Mouse (Mus musculus): ENCODE measurements at regions not wholly inside any gene's neighbourhood (a gene's known extent, or its start where the extent isn't known, plus 50 kb on each side); places are given as distances from the start of the nearest gene placed in this dataset.

GRCm38 (mm10) chr2:169033181-169033580 lies 77.8 kb upstream of the Zfp64 start:
- Histone ChIP-seq H3K27me3 (ENCODE audit: control insufficient read depth in 1 of 2, insufficient read depth in 2 of 2, low read length in 2 of 2) (no peaks in the 10 kb centered on the region), H3K9ac (ENCODE audit: control insufficient read depth, low read depth, low read length, poor library complexity, severe bottlenecking) (no peak overlapping the region), H3K4me1 (ENCODE audit: control insufficient read depth in 1 of 2, insufficient read depth in 2 of 2, low read length in 2 of 2) (no peaks in the 10 kb centered on the region), H3K4me3 (ENCODE audit: control insufficient read depth in 1 of 2, insufficient read depth in 1 of 2, low read depth in 2 of 2, low read length in 2 of 2) (no peak overlapping the region), H3K36me3 (ENCODE audit: control insufficient read depth in 1 of 2, insufficient read depth in 2 of 2, low read length in 2 of 2) (no peaks in the 10 kb centered on the region), H3K9me3 (replicated peaks; ENCODE audit: insufficient read depth, low read length) (no peaks in the 10 kb centered on the region), H3K27ac (ENCODE audit: control insufficient read depth, low read depth, low read length) (no peak overlapping the region), H3K79me2 (ENCODE audit: control insufficient read depth, insufficient read depth, low read length, poor library complexity) (no peaks in the 10 kb centered on the region)
- TF ChIP-seq EP300 (IDR thresholded peaks at IDR 0.05; ENCODE audit: low read depth in 1 of 2, low read length in 2 of 2) (no peak), RCOR1 (IDR thresholded peaks at IDR 0.05; ENCODE audit: low read depth, low read length) (no peak), USF1 (IDR thresholded peaks at IDR 0.05; ENCODE audit: low read depth, low read length) (no peak), USF2 (IDR thresholded peaks at IDR 0.05; ENCODE audit: borderline replicate concordance in 1 of 2, insufficient read depth in 1 of 2, low read depth in 1 of 2, low read length in 2 of 2) (no peak), POLR2AphosphoS5 (IDR thresholded peaks at IDR 0.05; ENCODE audit: borderline replicate concordance, low read depth, low read length) (no peak), MAFK (IDR thresholded peaks at IDR 0.05; ENCODE audit: borderline replicate concordance, low read depth, low read length) (no peak), HCFC1 (IDR thresholded peaks at IDR 0.05; ENCODE audit: low read depth, low read length) (no peak), ETS1 (IDR thresholded peaks at IDR 0.05; ENCODE audit: low read depth, low read length) (no peak)
- no peak for DNase-seq (ENCODE audit: low read depth, low spot score)

- H3K36me3 ChIP-seq (ENCODE audit: control insufficient read depth in 1 of 2, insufficient read depth in 2 of 2, low read length in 2 of 2) = no peaks in the 10 kb centered on the region
- H3K9me3 ChIP-seq (replicated peaks; ENCODE audit: insufficient read depth, low read length) = no peaks in the 10 kb centered on the region
- H3K9ac ChIP-seq (ENCODE audit: control insufficient read depth, low read depth, low read length, poor library complexity, severe bottlenecking) = no peak overlapping the region
- no peaks in the 10 kb centered on the region for H3K4me1 ChIP-seq (ENCODE audit: control insufficient read depth in 1 of 2, insufficient read depth in 2 of 2, low read length in 2 of 2)
- no peaks in the 10 kb centered on the region for H3K27me3 ChIP-seq (ENCODE audit: control insufficient read depth in 1 of 2, insufficient read depth in 2 of 2, low read length in 2 of 2)
- no peak overlapping the region for H3K27ac ChIP-seq (ENCODE audit: control insufficient read depth, low read depth, low read length)
- H3K4me3 ChIP-seq (ENCODE audit: control insufficient read depth in 1 of 2, insufficient read depth in 1 of 2, low read depth in 2 of 2, low read length in 2 of 2) = no peak overlapping the region
- DNase-seq (ENCODE audit: low read depth, low spot score) = no peak
- TF ChIP-seq MAZ (IDR thresholded peaks at IDR 0.05; ENCODE audit: low read depth, low read length) = no peak
- no peaks in the 10 kb centered on the region for H3K79me2 ChIP-seq (ENCODE audit: control insufficient read depth, insufficient read depth, low read length, poor library complexity)
Observed at GRCm38 (mm10) chr2:169028531-169029114, 73.2 kb upstream of the Zfp64 start.

- Histone ChIP-seq H3K4me3 (ENCODE audit: control insufficient read depth in 1 of 2, insufficient read depth in 1 of 2, low read depth in 2 of 2, low read length in 2 of 2) (no peak overlapping the region), H3K27ac (ENCODE audit: control insufficient read depth, low read depth, low read length) (no peak overlapping the region), H3K9me3 (replicated peaks; ENCODE audit: insufficient read depth, low read length) (no peaks in the 10 kb centered on the region), H3K36me3 (ENCODE audit: control insufficient read depth in 1 of 2, insufficient read depth in 2 of 2, low read length in 2 of 2) (no peaks in the 10 kb centered on the region), H3K4me1 (ENCODE audit: control insufficient read depth in 1 of 2, insufficient read depth in 2 of 2, low read length in 2 of 2) (no peaks in the 10 kb centered on the region), H3K9ac (ENCODE audit: control insufficient read depth, low read depth, low read length, poor library complexity, severe bottlenecking) (no peak overlapping the region), H3K79me2 (ENCODE audit: control insufficient read depth, insufficient read depth, low read length, poor library complexity) (no peaks in the 10 kb centered on the region), H3K27me3 (ENCODE audit: control insufficient read depth in 1 of 2, insufficient read depth in 2 of 2, low read length in 2 of 2) (no peaks in the 10 kb centered on the region)
- TF ChIP-seq ZC3H11A (IDR thresholded peaks at IDR 0.05; ENCODE audit: low read depth, low read length) (no peak), E2F4 (IDR thresholded peaks at IDR 0.05; ENCODE audit: borderline replicate concordance, low read depth, low read length) (no peak), CTCF (IDR thresholded peaks at IDR 0.05 in 2 of 3, conservative IDR thresholded peaks at IDR 0.05 in 1 of 3; ENCODE audit: control insufficient read depth in 1 of 3, insufficient read depth in 1 of 3, low read depth in 2 of 3, low read length in 3 of 3, poor library complexity in 1 of 3, severe bottlenecking in 1 of 3) (no peak), JUND (IDR thresholded peaks at IDR 0.05; ENCODE audit: low read depth, low read length) (no peak), RAD21 (IDR thresholded peaks at IDR 0.05; ENCODE audit: low read depth, low read length) (no peak), USF2 (IDR thresholded peaks at IDR 0.05; ENCODE audit: borderline replicate concordance in 1 of 2, insufficient read depth in 1 of 2, low read depth in 1 of 2, low read length in 2 of 2) (no peak), GATA1 (IDR thresholded peaks at IDR 0.05; ENCODE audit: low read depth, low read length) (no peak), MYB (IDR thresholded peaks at IDR 0.05; ENCODE audit: low read depth, low read length) (no peak), RCOR1 (IDR thresholded peaks at IDR 0.05; ENCODE audit: low read depth, low read length) (no peak), CHD1 (IDR thresholded peaks at IDR 0.05; ENCODE audit: low read depth, low read length) (no peak)
- DNase-seq (ENCODE audit: low read depth, low spot score) = no peak
Observed at GRCm38 (mm10) chr2:169019037-169019436, 63.6 kb upstream of the Zfp64 start.

Data from MEL (cell line).